Mouse (Mus musculus): ENCODE results near the gene Mark4.

Mark4 gene

GRCm38 (mm10) chr7:19388699-19389413 is 69.8 kb downstream of the Mark4 start:
- DNase-seq: no peak

GRCm38 (mm10) chr7:19383708-19384107 is 74.9 kb downstream of the Mark4 start:
- DNase-seq: no peak

DNA sequence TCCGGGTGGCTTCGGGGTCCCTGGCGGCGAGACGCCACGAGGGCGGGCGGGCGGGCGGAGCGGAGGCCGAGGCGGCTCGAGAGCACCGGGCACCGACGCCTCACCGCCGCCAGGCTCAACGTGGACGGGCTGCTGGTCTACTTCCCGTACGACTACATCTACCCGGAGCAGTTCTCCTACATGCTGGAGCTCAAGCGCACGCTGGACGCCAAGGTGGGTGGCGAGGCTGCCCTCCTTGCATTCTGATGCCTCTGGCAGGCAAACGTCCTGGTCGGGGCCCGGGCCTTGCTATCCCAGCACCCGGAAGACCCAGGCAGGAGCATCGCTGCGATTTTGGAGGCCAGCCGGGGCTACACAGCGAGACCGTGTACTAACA is 76.5 kb downstream of the Mark4 start:
- DNase-seq: peak; percentile 51

GRCm38 (mm10) chr7:19381377-19382165 is 77.0 kb downstream of the Mark4 start, which contains the start of gene Ercc2:
Gene Ercc2, plus strand, starts transcription at chr7:19382010.
- peak; percentile 99 for DNase-seq

DNA sequence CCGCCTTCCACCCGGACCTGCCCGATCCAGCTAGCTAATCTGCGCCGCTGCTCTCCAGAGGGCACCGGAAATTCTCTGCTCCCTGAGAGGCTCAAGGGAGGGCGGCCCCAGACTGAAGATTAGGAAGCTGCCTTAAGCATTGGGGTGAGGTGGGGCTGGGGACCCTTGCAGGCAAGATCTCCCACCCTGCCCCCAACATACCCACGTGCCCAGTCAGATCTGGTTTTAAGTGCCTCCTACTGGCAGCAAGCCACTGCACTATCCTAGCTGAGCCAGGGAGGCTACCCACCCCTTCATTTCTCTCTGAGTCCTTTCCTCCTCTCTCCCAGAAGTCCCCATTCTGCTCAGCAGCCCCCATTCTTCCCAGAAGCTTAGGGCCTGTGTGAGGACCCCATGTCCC is 80.6 kb downstream of the Mark4 start:
- DNase-seq: no peak

GRCm38 (mm10) chr7:19376019-19376418 is 82.6 kb downstream of the Mark4 start:
- DNase-seq: no peak

DNA sequence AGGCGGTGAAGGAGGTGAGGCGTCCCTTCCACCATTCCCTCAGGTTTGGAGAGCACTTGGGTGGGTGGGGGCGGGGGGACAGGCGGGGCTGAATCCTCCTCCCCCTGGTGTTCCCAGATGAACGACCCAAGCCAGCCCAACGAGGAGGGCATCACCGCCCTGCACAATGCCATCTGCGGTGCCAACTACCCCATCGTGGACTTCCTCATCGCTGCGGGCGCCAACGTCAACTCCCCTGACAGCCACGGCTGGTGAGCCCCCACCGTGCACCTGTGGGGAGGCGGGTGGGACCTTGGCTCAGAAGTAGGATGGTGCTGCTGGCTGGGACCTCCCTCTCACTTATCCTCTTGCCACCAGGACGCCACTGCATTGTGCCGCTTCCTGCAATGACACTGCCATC is 83.3 kb downstream of the Mark4 start:
- no peak for DNase-seq

Data from thymus, postnatal 14 days (tissue).